Mouse (Mus musculus): ENCODE data around the gene Crybb2. TPM values are rescaled to one million over a fixed set of nuclear protein-coding genes. Genes with fewer than 3 reads are reported as not detected.

Gene Crybb2
- total RNA-seq, 2 experiments from 2014 or later = not detected

DNA sequence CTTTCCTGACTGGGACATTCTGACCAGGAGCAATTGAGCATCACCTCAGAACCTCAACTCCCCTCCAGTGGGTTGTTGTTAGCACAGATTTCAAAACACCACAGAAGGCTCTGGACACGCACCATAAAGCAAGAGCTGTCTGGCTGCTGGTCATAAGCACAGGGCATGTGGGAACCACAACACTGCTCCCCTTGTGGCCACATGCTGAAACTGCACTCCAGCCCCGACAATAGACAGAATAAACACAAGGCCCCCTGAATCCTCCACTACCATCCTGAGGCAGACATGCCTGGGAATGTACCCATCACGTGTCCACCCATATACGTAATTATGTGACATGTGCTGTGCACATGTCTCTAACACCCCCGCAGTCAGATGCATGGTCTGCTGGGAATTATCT, 21.2 kb upstream of the Crybb2 start:
- DNase-seq (ENCODE audit: low spot score in 2 of 2) = no peak

GRCm38 (mm10) chr5:113090750-113091149, 20.8 kb upstream of the Crybb2 start:
- no peak for DNase-seq (ENCODE audit: low spot score in 2 of 2)

DNA sequence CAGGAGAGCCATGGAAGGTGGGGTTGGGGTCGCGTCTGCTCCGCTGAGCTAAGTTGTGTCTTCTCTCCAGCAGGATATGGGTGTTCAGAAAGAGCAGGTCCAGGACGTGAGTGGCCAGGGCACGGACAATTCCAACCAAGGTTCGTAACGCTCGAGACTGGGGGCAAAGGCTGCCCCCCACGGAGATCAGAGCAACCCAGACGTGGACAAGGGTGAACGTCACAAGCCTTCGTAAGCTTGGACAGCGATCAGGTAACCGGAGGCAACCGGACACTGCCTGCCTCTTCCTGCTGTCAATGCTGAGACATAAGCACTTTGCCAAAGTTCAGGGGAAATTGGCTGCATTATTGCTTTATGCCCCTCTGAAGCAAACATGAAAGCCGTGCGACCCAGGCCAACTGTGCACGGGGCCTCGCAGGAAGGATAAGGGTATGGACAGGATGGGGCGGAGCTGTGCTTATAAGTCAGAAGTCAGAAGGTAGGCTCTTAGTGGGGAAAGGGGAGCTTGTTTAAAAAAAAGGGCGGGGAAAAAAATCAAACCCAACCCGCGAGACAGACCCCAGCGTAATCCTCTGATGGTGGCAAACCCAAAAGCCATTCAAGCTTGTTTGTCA, 20.3 kb upstream of the Crybb2 start:
- DNase-seq (ENCODE audit: low spot score in 2 of 2) = no peak

- no peak for DNase-seq (ENCODE audit: low spot score in 2 of 2)
Measured at GRCm38 (mm10) chr5:113087465-113087864, 17.5 kb upstream of the Crybb2 start.

- DNase-seq (ENCODE audit: low spot score in 2 of 2) = no peak
Measured at GRCm38 (mm10) chr5:113086990-113087389, 17.1 kb upstream of the Crybb2 start.

DNA sequence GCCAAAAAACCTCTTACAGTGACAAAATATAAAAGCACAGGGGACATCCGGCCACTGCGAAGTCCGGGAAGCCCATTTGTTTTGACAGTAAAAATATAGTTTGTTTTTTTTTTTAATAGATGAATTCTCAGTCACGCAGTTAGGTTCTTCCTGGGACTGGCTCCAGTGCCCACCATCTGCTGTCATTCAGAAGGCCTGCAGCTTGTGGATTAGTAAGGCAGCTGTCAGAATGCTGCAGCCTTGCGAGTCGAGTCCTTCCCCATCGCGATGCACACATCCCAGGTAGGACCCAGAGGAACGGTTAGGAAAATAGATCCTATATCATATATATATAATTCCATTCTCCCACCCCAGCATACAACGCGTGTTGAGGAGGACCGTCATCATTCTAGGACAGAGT, 16.5 kb upstream of the Crybb2 start:
- no peak for DNase-seq (ENCODE audit: low spot score in 2 of 2)

DNA sequence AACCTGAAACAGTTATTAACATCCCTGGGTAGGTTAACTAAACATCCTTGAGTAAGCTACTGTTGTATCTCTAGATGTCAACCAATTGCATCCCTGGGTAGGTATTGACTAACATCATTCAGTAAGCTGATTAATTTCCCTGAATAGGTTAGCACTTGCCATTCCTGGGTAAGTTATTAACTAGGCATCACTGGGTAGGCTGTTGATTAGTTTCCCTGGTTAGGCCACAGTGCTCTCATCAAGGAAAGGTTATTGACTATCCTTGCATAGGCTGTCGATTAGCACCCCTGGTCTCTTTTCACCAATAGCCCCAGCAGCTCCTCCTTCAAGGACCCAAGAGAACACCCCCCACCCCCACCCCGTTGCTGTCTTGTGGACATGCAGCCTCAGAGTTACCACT, 16.0 kb upstream of the Crybb2 start:
- no peak for DNase-seq (ENCODE audit: low spot score in 2 of 2)

GRCm38 (mm10) chr5:113084309-113084708, 14.4 kb upstream of the Crybb2 start:
- no peak for DNase-seq (ENCODE audit: low spot score in 2 of 2)

DNA sequence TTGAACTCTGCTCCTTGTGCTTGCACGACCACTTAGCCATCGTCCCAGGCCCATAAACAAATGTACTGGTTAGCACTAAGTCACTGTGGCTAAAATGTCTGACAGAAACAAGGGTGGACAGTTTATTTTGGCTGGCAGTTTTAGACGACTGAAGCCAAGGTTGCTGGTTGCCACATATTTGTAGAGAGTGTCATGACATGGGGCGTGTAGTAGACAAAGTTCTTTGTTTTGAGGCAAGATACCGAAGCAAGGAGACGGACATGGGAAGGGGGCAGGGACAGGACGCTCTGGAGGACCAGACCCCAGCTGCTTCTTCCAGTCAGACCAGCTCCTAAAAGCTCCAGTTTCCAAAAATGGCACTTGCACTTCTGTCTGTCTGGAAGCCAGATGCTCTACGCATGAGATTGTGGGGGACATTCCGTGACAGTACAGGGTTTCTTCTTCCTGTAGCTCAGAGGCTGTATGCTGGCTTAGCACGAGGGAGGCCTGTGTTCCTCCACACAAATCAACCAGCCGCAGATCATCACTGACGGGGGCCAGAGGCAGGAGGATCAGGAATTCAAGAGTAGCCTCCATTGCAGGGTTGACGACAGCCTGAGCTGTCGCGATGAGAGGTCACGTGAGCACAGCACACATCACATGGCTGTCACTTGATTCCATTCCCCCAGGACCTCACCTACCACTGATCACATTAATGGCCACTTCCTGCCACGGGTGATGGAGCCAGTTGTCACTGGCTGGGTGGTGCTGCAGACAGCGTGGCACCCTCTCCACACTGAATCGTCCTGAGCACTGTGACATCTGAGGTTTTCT, 12.6 kb upstream of the Crybb2 start:
- DNase-seq (ENCODE audit: low spot score in 2 of 2) = no peak

DNA sequence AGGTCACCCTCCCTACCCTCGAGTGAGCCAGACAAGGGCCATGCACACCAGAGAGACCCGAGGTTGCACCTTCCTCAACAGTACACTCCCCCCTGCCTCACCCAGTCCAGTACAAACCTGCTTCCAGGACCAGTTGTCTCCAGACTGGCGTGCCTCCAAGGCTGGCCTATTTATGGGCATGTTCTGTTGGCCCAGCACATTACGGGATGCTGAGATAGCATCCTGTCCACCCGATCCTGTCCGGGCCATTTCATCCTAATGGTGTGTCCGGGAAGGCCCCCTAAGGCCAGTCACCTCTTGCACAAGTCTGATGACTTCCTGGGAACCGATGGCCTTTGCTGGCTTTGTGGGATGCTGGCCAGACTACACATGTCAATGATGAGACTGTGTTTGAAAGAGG, 11.5 kb upstream of the Crybb2 start, which contains the start of gene Crybb3:
Gene Crybb3, minus strand, starts transcription at position 146 of the 400 bp plus-strand sequence.
- DNase-seq (ENCODE audit: low spot score in 2 of 2) = no peak

DNA sequence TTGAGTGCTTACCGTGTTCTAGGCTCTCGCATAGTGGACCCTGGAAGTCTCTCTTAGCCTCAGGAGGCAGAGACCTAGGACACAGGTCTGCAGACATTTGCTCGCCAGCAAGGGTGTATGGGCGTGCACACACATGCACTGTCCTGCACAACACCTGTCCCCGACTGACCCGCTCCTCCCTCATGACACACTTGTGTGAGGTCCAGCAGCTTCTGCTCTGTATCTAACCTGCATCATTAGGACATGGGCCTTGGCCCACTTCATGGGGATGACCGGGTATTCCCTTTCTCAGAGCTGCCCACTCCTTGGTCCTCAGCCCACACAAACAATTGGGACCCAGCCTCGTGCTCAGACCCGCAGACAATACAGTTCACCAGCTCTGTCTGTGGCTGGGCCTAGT, 11.1 kb upstream of the Crybb2 start:
- DNase-seq (ENCODE audit: low spot score in 2 of 2) = no peak

- no peak for DNase-seq (ENCODE audit: low spot score in 2 of 2)
Measured at GRCm38 (mm10) chr5:113079783-113080182, 9.9 kb upstream of the Crybb2 start.

DNA sequence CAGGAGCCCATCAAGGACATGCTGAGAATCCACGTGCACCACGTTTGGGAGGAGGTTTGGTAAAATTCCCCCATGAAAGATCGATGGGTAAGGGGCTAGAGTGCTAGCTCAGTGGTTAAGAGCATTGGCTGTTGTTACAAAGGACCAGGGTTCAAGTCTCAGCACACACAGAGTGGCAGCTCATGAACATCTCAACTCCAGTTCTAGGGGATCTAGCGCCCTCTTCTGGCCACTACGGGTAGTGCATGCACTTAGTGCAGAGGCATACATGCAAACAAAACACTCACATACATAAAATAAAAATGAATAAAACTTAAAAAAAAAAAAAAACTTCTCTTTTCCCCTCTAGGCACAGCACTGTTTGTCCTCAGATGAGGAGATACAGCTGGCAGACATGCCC, 8.8 kb upstream of the Crybb2 start:
- DNase-seq (ENCODE audit: low spot score in 2 of 2) = no peak

DNA sequence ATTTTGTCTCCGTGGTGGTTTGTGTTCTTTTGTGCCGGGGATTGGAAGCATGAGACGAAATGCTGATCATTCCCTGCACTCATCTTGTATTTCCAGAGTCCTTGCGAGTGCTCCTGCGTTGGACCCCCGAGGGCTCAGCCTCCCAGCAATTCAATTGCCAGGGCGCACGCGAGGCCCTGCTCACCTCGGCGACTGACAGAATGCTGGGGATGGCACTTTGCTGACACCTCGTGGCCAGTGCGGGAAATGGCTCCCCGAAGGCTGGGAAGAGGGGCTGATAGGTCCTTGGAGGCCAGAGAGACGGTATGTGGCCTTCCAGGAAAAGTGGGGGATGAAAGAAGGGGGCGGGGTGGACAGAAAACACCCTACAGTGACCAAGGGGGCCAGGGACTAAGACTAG, 15.6 kb downstream of the Crybb2 start:
- peak; percentile 59 to 71 for DNase-seq (ENCODE audit: low spot score in 2 of 2)

DNA sequence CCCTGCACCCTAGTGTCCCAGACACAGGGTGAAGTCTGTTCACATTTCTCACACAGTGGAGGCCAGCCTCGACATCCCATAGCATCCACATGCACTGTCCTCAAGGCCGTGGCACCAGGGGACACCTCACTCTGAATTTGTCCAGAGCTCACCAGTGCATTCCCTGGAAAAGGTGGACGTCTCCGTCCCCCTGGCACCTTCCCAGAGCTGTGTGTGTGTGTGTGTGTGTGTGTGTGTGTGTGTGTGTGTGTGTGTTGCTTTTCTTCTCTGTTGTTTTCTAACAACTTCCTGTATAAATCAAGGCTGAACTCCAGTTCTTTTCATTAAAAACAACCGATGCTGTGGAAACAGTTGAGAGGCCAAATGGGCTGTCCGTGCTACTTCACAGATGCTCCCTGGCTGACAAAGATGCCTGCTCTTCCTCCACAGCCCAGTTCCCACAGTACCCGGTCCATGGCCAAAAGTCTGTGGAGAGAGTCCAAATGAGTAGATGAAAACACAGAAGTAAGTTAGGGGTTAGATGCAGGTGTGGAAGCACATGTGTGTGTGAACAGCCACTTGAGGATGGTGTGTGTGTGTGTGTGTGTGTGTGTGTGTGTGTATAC, 19.2 kb downstream of the Crybb2 start:
- no peak for DNase-seq (ENCODE audit: low spot score in 2 of 2)

- DNase-seq (ENCODE audit: low spot score in 2 of 2) = no peak
Measured at GRCm38 (mm10) chr5:113049876-113050275, 20.0 kb downstream of the Crybb2 start.

GRCm38 (mm10) chr5:113045511-113046273, 24.2 kb downstream of the Crybb2 start:
- no peak for DNase-seq (ENCODE audit: low spot score in 2 of 2)

DNA sequence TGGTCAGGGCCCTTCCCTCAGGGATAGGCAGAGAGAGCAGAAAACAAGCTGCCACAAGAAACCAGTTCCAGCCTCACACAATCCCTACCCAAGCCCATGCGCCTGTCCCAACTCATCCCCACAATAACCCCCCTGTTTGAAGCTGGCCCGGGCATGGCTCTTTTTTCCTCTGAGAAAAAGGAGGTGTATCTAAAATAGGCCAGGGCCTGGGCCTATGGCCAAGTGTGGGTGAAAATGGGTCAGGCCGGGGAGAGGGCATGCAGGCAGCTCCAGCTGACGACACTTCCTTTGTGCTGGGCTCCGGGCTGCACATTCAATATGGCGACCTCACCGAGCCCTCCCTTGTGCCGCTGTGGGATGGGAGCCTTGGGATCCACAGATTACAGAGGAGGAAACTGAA, 26.4 kb downstream of the Crybb2 start:
- DNase-seq (ENCODE audit: low spot score in 2 of 2) = peak in 1 of 2 experiments; percentile 15

GRCm38 (mm10) chr5:113041567-113042071, 28.3 kb downstream of the Crybb2 start:
- no peak for DNase-seq (ENCODE audit: low spot score in 2 of 2)

DNA sequence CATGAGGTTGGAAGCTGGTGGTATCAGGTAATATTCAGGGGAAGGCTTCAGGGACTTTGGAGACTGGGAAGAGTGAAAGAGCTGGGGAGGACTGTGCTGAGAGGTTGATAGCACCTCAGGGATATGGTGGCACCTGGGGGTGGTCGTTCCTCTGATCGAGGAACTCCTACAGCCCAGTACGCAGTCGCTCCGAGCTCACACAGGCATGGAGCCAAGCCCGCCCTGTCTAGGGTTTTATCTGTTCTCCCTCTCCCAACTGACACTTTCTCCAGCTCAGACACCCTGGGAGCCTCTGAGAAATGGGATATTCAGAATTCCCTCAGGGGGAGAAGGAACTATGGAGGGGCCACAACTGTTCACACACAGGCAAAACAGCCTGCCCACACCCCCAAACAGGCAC, 29.1 kb downstream of the Crybb2 start:
- no peak for DNase-seq (ENCODE audit: low spot score in 2 of 2)

GRCm38 (mm10) chr5:113038601-113039000, 31.3 kb downstream of the Crybb2 start:
- DNase-seq (ENCODE audit: low spot score in 2 of 2) = no peak

Measured in adrenal gland, postnatal 4 days (tissue).